Mouse (Mus musculus) spleen, adult 2 months (tissue): Measurements from ENCODE around the gene Cd3g. TPM values are rescaled to one million over a fixed set of nuclear protein-coding genes. Genes with fewer than 3 reads are reported as not detected.

ENCODE experiments used
- DNase-seq, 2 experiments: peaks; one replicate each; pipeline versions ENCODE4 v3.0.0 to v3.0.0-alpha.2; 2012 to 2021; ENCODE audit warnings: low spot score in 2 of 2, low read depth in 1 of 2
- H3K27ac ChIP-seq: fragments of 200-500 bp; 2 replicates; pipeline ENCODE4 v1.5.1; 2012; ENCODE audit warnings: low read length, inconsistent platforms; ENCODE audit not compliant: insufficient read depth
- H3K27me3 ChIP-seq: fragments of 200-500 bp; 2 replicates; pipeline ENCODE4 v1.6.1; 2012; ENCODE audit warnings: mild to moderate bottlenecking, moderate library complexity, low read length, inconsistent platforms; ENCODE audit not compliant: control insufficient read depth, insufficient read depth
- H3K36me3 ChIP-seq: fragments of 200-500 bp; 2 replicates; pipeline ENCODE4 v1.6.1; 2012; ENCODE audit warnings: mild to moderate bottlenecking, low read length, inconsistent platforms; ENCODE audit not compliant: control insufficient read depth, insufficient read depth
- H3K4me1 ChIP-seq: fragments of 200-500 bp; 2 replicates; pipeline ENCODE4 v1.6.1; 2011; ENCODE audit warnings: inconsistent platforms; ENCODE audit not compliant: control insufficient read depth, insufficient read depth, insufficient read length
- H3K4me3 ChIP-seq: fragments of 200-500 bp; 2 replicates; pipeline ENCODE4 v1.5.1; 2011; ENCODE audit warnings: mild to moderate bottlenecking, inconsistent platforms; ENCODE audit not compliant: insufficient read depth, insufficient read length; ENCODE audit errors: extremely low read depth
- CTCF ChIP-seq: fragments of 200-500 bp; IDR thresholded peaks from 2 replicates; pipeline ENCODE4 v1.5.1; 2011; ENCODE audit warnings: mild to moderate bottlenecking, inconsistent platforms; ENCODE audit not compliant: insufficient read depth, insufficient read length, insufficient replicate concordance; ENCODE audit errors: extremely low read depth
- POLR2A ChIP-seq: fragments of 200-500 bp; IDR thresholded peaks from 2 replicates; pipeline ENCODE4 v1.6.1; 2011; ENCODE audit warnings: low read depth, low read length, inconsistent platforms
- WGBS: fragments of 180-500 bp; shearing (Covaris S2); methylation state at CpG from one replicate; pipeline ENCODE4 v1.1.7; 2018; 5-methylcytosine and 5-hydroxymethylcytosine counted together
- polyA plus RNA-seq: library from polyadenylated mRNA; depleted of rRNA; stranded (reverse); fragments of >200 nt; gene quantifications from 2 replicates; pipeline ENCODE4 v1.2.3, GENCODE M21; 2012

The Cd3g gene
- polyA plus RNA-seq, 1 experiment: 14.5 TPM

DNA sequence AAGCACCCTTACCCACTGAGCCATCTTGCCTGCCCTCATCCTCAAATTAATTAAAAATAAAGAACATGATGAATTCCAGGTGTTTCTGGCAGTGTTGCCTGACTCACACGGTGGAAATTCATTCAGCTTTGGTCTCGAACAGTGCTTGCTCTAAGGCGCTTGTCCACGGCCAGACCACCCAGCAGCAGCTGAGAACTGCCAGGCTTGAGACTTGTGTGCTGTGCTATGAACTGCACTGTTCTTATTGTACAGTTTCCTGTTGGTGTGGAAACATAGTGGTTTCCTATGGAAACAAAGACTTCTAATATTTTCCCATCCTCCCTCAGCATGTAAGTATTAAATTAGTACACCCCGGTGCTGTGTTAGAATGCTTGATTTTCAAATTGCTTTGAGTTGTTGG lies 6.7 kb upstream of the Cd3g start:
- Histone ChIP-seq H3K4me3 (no peak overlapping the region), H3K27me3 (no peaks in the 10 kb centered on the region), H3K36me3 (no peaks in the 10 kb centered on the region), H3K4me1 (peaks cover 6% of the 10 kb centered on the region; the same call in 1 of the 2 replicates), H3K27ac (peak overlapping the region; percentile 93)
- 13% methylated on average over 5 of the region's 5 CpGs for WGBS
- no peak for TF ChIP-seq CTCF
- no peak for TF ChIP-seq POLR2A
- no peak for DNase-seq

DNA sequence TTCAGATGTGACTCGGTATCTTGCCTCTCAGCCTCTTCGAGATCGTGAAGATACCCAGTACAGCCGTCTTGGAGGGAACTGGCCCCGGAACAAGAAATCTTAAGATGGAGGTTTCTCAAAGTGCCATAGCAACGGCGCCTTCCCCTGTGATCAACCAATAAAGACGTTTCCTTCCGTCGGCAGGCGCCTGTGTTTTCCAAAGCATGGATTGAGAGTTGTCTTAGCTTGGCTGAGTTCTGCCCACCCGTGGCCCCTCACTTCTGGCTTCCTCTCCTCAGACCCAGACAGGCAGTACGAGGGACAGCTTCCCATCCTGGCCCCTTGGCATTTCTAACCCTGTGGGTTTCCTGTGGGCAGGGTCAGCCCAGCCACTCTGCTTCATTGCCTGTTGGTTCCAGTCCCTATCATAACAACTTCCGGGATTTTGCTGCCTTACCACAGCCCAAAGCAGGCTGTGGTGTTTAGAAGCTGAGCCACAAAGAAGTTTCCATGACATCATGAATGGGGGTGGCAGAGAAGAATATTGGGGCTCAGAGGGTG lies 6.1 kb upstream of the Cd3g start:
- peak overlapping the region; percentile 59 for H3K4me3 ChIP-seq
- H3K4me1 ChIP-seq: peaks cover 6% of the 10 kb centered on the region; the same call in 1 of the 2 replicates
- H3K36me3 ChIP-seq: no peaks in the 10 kb centered on the region
- TF ChIP-seq CTCF (no peak), POLR2A (peak; percentile 40)
- H3K27ac ChIP-seq: peak overlapping the region; percentile 93
- 1% methylated on average over 14 of the region's 14 CpGs for WGBS
- peak; percentile 81 to 99 for DNase-seq
- no peaks in the 10 kb centered on the region for H3K27me3 ChIP-seq

DNA sequence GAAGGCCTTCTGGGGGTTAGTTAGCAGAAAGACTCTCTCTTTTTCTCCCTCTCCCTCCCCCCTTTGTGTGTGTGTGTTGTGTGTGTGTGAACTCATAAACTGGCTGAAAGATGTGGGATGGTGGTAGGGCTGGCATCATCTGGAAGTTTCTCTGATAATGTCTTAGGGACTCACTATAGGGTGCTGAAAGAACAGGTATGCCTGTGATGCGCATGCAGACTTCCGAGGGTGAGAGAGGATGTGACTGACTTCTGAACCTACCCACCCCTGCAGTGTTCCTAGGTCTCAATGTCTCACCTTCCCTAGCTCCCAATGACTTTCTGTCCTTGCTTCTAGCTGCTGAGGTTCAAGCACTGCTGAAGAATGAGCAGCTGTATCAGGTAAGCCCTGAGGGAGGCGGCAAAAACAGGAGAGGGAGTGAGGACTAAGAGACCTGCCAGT lies 5.5 kb upstream of the Cd3g start:
- H3K4me3 ChIP-seq: peak overlapping the region; percentile 59
- 35% methylated on average over 3 of the region's 3 CpGs for WGBS
- H3K27ac ChIP-seq: peak overlapping the region; percentile 93

DNA sequence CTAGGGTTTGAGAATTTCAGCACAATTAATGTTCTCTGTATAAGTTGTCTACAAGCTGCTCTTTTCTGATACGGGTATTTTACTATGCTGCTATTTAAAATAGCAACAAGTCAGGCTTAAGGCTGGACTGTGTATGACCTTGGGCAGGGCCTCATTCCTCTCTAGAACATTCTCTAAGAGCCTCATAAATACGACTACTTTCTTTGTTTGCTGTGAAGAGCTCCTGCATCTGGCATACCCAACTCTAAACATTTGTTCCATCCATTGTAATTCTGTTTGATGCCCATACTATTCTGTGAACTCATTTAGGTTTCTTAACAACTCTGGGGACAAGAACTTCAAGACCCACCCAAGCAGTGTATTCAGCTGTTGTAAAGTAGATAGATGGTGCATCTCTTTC lies 2.8 kb upstream of the Cd3g start:
- 74% methylated on average over 2 of the region's 2 CpGs for WGBS
- Histone ChIP-seq H3K4me3 (peak overlapping the region; percentile 59; the same call in 1 of the 2 replicates), H3K36me3 (no peaks in the 10 kb centered on the region), H3K27ac (peak overlapping the region; percentile 92; the same call in 1 of the 2 replicates), H3K4me1 (peaks cover 6% of the 10 kb centered on the region; the same call in 1 of the 2 replicates), H3K27me3 (no peaks in the 10 kb centered on the region)
- no peak for DNase-seq
- TF ChIP-seq POLR2A (no peak), CTCF (no peak)

More for the DNA sequence above, 5.5 kb upstream of the Cd3g start:
- TF ChIP-seq POLR2A (no peak), CTCF (no peak)
- no peak for DNase-seq
- no peaks in the 10 kb centered on the region for H3K36me3 ChIP-seq
- peaks cover 6% of the 10 kb centered on the region; the same call in 1 of the 2 replicates for H3K4me1 ChIP-seq
- no peaks in the 10 kb centered on the region for H3K27me3 ChIP-seq

DNA sequence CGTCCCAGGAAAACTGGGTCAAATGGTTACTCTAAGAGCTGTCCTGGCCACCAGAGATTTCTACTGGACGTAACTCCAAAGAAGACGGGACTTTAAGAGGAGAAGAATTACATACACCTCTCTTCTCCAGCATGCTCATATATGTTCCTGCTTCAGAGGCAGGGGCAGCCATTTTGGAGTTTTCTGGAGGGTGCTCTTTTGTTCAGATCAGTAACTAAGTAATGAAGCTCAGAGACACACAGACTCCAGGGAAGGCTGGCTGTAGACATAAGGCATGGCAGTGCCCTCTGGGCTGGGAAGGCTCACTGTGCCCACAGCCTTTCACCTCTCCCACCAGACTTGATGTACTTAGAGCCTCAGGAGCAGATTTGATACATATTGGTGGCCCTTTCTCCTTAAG lies 2.3 kb upstream of the Cd3g start:
- no peak for DNase-seq

DNA sequence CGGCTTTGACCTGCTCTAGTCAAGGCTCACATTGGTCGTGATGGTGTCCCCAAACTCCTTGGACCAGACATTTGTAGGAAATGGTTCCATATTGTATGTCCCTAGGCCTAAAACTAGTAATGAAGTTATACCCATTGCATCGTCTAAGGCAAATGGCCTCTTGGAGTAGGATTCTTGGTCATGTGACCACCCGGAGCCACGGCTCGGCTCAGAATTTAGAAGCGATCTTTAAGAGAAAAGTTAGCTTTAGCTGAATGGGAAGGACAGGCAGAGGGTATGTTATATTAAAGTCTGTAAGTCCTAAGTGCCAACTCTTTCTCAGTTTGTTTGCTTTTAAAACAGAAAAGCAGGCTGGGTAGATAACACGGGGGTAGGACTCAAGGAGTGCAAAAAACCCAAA lies 1.9 kb upstream of the Cd3g start:
- WGBS: 71% methylated on average over 8 of the region's 8 CpGs
- Histone ChIP-seq H3K36me3 (no peaks in the 10 kb centered on the region), H3K27ac (peak overlapping the region; percentile 92), H3K4me3 (peak overlapping the region; percentile 59), H3K27me3 (no peaks in the 10 kb centered on the region), H3K4me1 (peaks cover 6% of the 10 kb centered on the region; the same call in 1 of the 2 replicates)
- no peak for DNase-seq
- TF ChIP-seq POLR2A (no peak), CTCF (no peak)

More for the DNA sequence above, 2.3 kb upstream of the Cd3g start:
- peak overlapping the region; percentile 92 for H3K27ac ChIP-seq
- no peaks in the 10 kb centered on the region for H3K36me3 ChIP-seq
- H3K4me1 ChIP-seq: peaks cover 6% of the 10 kb centered on the region; the same call in 1 of the 2 replicates
- H3K27me3 ChIP-seq: no peaks in the 10 kb centered on the region
- peak overlapping the region; percentile 59 for H3K4me3 ChIP-seq
- TF ChIP-seq CTCF: no peak
- WGBS: 69% methylated on average over 3 of the region's 3 CpGs

DNA sequence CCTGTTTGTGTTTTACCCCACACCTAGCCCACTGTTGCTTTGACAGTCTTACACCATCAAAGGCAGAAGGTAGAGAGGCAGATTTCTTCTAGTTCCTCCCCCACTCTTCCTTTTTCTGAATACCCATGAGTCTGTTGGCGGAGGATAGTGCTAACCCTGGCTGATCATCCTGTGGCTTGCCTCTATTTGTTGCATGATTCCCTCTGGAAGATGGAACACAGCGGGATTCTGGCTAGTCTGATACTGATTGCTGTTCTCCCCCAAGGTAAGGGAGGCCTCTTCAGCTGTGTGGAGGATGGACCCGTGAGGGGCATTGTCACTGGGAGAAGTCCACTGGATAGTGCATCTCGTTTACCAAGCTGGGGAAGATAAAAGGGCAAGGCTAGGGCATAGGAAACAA lies 1.4 kb upstream of the Cd3g start, which contains the start of gene Cd3d:
TSS of gene Cd3d (plus strand) at position 111 of the 400 bp plus-strand sequence.
- no peak for DNase-seq
- Histone ChIP-seq H3K4me3 (peak within 1 kb of the TSS; percentile 59), H3K27me3 (no peaks in the 10 kb centered on the region), H3K27ac (peak within 1 kb of the TSS; percentile 92), H3K36me3 (no peaks in the 10 kb centered on the region), H3K4me1 (peaks cover 6% of the 10 kb centered on the region; the same call in 1 of the 2 replicates)
- TF ChIP-seq POLR2A (no peak), CTCF (no peak)
- WGBS: 54% methylated on average over 4 of the region's 4 CpGs
